Mouse (Mus musculus) forebrain, embryonic 10.5 days (tissue): ENCODE measurements around the gene Cacnb1. TPM values are rescaled to one million over a fixed set of nuclear protein-coding genes. Genes with fewer than 3 reads are reported as not detected.

Source experiments
- DNase-seq: peaks from one replicate; pipeline ENCODE4 v3.0.0-alpha.2; 2017; ENCODE audit warnings: low spot score; ENCODE audit errors: extremely low spot score
- H3K27ac ChIP-seq: fragments of 300-500 bp; sonication (generic); 2 replicates; pipeline ENCODE4 v1.5.1; 2016; ENCODE audit warnings: mild to moderate bottlenecking
- H3K27me3 ChIP-seq: fragments of 300-500 bp; sonication (generic); 2 replicates; pipeline ENCODE4 v1.6.1; 2016; ENCODE audit warnings: mild to moderate bottlenecking; ENCODE audit not compliant: poor library complexity, severe bottlenecking
- H3K36me3 ChIP-seq: fragments of 300-500 bp; sonication (generic); replicated peaks from 2 replicates; pipeline ENCODE4 v1.6.1; 2016; ENCODE audit warnings: mild to moderate bottlenecking, moderate library complexity
- H3K4me1 ChIP-seq: fragments of 300-500 bp; sonication (generic); 2 replicates; pipeline ENCODE4 v1.6.1; 2016
- H3K4me3 ChIP-seq: fragments of 300-500 bp; sonication (generic); 2 replicates; pipeline ENCODE4 v1.5.1; 2016; ENCODE audit warnings: mild to moderate bottlenecking, moderate library complexity
- H3K9me3 ChIP-seq: fragments of 300-500 bp; sonication (generic); 2 replicates; pipeline ENCODE4 v1.6.1; 2016; ENCODE audit warnings: mild to moderate bottlenecking, moderate library complexity
- WGBS: fragments of 180-500 bp; shearing (Covaris S2); methylation state at CpG from one replicate; pipeline ENCODE4 v1.1.7; 2016; 5-methylcytosine and 5-hydroxymethylcytosine counted together
- polyA plus RNA-seq: library from polyadenylated mRNA; unstranded; fragments of >200 nt; fragmentation: Nextera tagmentation; extraction: Ambion mirVana; gene quantifications from 2 replicates; pipeline ENCODE4 v1.2.1, GENCODE M21; 2016

The Cacnb1 gene
- polyA plus RNA-seq, 1 experiment from 2014 or later, result 5.3 TPM

DNA sequence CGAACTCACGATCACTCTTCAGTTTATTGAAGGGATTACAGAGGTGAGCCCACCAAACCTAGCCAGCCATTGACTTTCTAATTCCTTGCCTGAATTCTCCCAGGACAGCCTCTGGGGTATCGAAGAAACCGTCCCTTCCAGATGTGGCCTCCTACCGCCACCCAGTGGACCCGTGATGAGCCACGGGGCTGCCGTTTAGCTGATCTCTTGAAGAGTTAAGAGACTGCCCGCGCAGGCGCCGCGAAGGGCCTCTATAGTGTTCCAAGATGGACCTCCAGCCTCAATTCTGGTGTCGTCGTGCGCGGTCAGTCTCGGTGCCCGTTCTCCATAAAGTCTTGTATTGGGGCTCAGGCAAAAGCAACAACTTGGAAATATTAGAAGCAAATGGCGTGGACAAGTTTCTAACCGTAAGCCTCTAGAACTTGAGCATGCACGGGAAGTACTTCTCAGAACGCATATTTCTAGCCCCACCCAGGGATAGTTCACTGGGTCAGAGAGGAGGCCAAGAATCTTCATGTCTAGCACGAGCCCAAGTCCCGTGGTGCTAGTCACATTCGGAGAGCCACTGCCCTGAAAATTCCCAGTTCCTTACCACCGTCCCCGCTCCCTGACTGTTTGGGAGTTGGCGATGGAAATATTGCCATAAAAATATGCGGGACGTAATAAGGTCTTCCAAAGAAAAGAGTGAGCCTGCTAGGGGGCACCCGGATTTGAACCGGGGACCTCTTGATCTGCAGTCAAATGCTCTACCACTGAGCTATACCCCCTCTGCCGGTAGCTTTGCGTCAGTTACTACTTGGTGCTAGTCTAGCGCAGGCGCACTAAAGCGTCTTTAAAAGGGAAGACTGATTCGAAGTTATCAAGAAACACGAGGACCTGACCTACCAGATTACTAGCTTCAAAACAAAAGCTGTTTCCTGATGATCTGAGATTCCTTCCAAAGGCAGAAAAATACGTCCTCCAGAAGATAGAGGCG, 35.0 kb downstream of the Cacnb1 start:
- H3K4me3 ChIP-seq, result peak overlapping the region; percentile 87
- peak; percentile 94 for DNase-seq
- H3K36me3 ChIP-seq, result no peaks in the 10 kb centered on the region
- H3K9me3 ChIP-seq, result no peaks in the 10 kb centered on the region
- under 1% methylated on average over 42 of the region's 42 CpGs for WGBS
- H3K27ac ChIP-seq, result peak overlapping the region; percentile 89
- peaks cover 34% of the 10 kb centered on the region for H3K4me1 ChIP-seq
- H3K27me3 ChIP-seq, result peaks cover 70% of the 10 kb centered on the region

DNA sequence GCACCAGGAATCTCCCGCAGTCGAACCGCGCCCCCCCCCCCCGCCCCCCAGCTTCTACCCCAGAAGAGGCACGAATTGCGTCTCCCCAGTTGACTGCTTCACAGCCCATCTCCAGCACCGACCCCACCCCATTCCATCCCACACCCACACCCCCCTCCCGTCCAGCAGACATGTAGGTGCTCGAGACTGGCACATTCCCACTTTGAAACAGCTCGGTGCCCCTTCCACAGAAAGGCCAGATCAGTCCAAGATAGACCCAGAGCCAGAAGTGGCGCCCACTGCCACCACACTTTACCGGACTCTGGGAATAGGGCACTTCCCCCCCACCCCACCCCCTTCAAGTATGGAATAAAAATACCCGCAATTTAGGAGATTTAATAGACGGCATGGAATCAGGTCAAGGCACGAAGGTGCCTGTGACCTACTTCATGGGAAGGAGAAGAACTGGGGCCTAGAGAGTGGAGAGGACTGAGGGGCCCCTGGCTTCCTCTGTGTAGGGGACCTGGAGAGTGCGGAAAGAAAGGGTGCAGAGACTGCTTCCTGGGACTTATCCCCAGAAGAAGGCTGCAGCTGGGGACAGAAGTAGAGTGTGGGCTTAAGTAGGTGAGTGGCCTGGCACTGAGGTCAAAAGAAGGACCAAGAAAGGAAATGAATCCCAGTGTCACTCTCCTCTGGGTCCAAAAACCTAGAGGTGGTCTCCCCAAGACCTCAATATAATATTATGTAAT, 35.9 kb downstream of the Cacnb1 start:
- WGBS, result 30% methylated on average over 13 of the region's 17 CpGs
- no peaks in the 10 kb centered on the region for H3K9me3 ChIP-seq
- H3K27ac ChIP-seq, result no peak overlapping the region

DNA sequence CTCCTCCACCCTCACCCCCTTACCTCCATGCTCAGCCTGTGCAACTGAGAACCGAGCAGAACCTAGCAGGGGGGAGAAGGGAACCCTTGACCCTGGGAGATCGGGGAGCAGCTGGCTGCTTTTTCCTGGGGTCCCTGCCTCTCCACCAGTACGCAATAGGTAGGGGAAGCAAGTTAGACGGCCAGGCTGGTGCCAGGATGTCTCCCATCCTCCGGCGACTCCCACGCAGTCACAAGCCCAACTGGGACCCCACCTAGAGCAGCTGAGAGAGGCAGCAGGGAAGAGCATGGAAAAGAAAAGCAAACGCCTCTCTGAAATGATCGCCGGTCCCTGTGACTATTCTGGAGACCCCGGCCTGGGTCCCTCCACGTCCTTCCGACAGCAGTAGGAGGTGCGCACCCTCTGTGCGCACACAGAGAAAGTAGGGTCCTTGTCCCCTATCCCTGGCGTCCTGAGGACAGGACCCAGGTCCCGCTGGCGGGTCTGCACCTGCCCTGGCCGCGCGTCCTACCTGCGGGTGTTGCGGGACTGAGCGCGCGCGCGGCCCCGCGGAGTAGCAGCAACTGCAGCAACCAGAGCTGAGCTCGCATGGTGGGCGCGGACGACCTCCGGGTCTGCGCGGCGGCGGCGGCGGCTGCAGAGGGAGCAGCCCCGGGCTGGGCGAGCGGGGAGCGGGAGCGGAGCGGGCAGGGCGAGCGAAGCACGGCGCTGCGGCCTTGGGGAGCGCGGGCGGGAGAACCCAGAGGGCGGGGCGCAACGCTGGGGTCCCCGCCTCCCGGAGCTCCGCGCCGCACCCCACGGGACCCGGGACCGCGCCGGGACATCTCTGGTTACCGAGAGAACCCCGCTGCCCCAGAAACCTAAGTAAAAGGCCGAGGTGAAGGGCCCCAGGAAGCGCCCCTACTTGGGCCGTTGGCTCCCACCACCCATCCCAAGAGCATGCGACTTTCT, 36.8 kb downstream of the Cacnb1 start, which contains the start of gene Plxdc1:
Plxdc1 (minus strand) TSS at position 718 of the 951 bp plus-strand sequence.
- Histone ChIP-seq H3K36me3 (no peaks in the 10 kb centered on the region), H3K4me3 (peak within 1 kb of the TSS; percentile 87), H3K27me3 (peaks cover 71% of the 10 kb centered on the region), H3K4me1 (peaks cover 39% of the 10 kb centered on the region), H3K9me3 (no peaks in the 10 kb centered on the region), H3K27ac (peak within 1 kb of the TSS; percentile 54)
- 3% methylated on average over 72 of the region's 74 CpGs for WGBS
- DNase-seq, result peak; percentile 25

More for the DNA sequence above, 35.9 kb downstream of the Cacnb1 start:
- Histone ChIP-seq H3K27me3 (peaks cover 67% of the 10 kb centered on the region), H3K36me3 (no peaks in the 10 kb centered on the region), H3K4me1 (peaks cover 34% of the 10 kb centered on the region), H3K4me3 (peak overlapping the region; percentile 87)
- DNase-seq, result no peak

DNA sequence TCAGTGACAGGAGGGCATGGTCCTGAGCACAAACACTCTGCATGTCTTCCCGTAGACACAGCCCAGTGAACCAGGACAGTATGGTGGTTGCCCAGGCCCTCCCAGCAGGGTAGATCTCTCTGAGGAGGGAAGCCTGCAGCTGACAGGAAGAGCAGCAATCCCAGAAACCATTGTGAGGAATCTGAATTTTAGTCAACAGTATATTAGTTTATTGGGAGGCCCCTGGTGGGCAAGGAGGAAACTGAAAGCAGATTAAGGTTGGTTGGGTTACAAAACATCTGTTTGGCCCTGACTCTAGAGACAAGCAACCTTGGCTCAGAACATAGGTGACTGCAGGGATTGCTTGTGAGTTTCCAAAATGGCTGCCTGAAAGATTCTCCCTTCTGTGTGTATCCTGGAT, 38.9 kb downstream of the Cacnb1 start:
- Histone ChIP-seq H3K27ac (no peak overlapping the region), H3K27me3 (peaks cover 62% of the 10 kb centered on the region), H3K36me3 (no peaks in the 10 kb centered on the region), H3K9me3 (no peaks in the 10 kb centered on the region), H3K4me1 (peaks cover 34% of the 10 kb centered on the region), H3K4me3 (no peak overlapping the region)
- WGBS, result 86% methylated on average over 1 of the region's 1 CpGs
- DNase-seq, result no peak

DNA sequence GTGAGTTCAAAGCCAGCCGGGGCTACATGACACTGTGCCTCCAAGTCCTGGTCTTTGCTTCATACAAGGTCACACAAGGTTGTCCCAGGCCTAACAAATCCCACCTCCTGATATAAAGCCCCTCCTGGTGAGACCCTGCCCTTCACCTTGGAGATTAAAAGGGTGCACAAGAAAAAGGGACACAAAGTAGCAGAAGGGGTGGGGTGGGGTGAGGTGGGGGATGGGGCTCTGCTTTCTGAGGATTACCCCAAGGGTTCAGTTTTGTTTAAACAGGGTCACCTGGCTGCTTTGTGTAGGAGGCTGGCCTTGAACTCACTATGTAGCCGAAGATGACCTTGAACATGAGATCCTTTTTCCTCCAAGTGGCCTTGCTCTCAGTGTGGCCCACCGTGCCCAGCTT, 39.3 kb downstream of the Cacnb1 start:
- Histone ChIP-seq H3K4me1 (peaks cover 34% of the 10 kb centered on the region), H3K36me3 (no peaks in the 10 kb centered on the region), H3K9me3 (no peaks in the 10 kb centered on the region), H3K27ac (no peak overlapping the region), H3K27me3 (peaks cover 62% of the 10 kb centered on the region), H3K4me3 (no peak overlapping the region)
- WGBS, result 86% methylated on average over 3 of the region's 3 CpGs
- DNase-seq, result no peak

DNA sequence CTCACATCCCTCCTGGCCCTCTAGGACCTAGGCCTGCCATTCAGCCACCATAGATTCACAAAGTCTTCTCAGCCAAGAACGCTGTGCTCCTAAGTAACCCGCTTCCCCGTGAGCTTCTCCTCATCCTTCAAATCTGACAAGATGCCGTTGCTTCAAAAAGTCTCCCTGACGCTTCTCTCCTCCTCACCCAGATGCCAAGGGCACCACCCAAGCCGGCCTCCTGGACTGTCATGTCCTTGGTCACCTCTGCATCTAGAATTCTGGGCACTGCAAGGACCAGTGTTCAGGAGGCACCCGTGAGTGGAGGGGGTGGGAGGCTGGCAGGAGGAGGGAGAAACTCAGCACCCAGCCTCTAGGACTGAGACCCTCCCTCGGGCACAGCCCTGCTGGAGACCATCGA, 40.1 kb downstream of the Cacnb1 start:
- peaks cover 62% of the 10 kb centered on the region for H3K27me3 ChIP-seq
- 92% methylated on average over 9 of the region's 9 CpGs for WGBS
- DNase-seq, result no peak

DNA sequence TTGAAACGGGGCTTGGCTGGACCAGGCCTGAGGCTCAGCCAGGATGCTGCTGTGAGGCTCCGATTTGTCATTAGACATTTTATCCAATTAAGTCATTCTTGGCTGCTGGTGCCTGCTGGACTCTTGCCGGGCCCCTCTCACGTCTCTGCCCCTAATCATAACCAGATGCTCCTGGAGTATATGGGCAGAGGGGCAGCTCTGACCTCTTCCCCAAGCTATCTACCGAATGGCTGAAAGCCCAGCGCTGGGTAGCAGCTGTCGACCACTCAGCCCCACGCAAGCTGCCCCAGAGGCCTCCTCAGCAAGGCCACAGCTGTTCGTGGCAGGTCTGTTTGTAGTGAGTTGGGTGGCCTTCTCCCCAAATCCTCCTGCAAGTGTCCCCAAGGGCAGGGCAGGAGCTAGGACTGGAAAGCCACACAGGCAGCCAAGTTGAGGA, 42.3 kb downstream of the Cacnb1 start:
- H3K27ac ChIP-seq, result peak overlapping the region; percentile 48
- no peak for DNase-seq
- WGBS, result 72% methylated on average over 9 of the region's 9 CpGs

More for the DNA sequence above, 40.1 kb downstream of the Cacnb1 start:
- no peaks in the 10 kb centered on the region for H3K9me3 ChIP-seq
- no peak overlapping the region for H3K4me3 ChIP-seq
- H3K36me3 ChIP-seq, result no peaks in the 10 kb centered on the region
- peaks cover 34% of the 10 kb centered on the region for H3K4me1 ChIP-seq
- H3K27ac ChIP-seq, result no peak overlapping the region

DNA sequence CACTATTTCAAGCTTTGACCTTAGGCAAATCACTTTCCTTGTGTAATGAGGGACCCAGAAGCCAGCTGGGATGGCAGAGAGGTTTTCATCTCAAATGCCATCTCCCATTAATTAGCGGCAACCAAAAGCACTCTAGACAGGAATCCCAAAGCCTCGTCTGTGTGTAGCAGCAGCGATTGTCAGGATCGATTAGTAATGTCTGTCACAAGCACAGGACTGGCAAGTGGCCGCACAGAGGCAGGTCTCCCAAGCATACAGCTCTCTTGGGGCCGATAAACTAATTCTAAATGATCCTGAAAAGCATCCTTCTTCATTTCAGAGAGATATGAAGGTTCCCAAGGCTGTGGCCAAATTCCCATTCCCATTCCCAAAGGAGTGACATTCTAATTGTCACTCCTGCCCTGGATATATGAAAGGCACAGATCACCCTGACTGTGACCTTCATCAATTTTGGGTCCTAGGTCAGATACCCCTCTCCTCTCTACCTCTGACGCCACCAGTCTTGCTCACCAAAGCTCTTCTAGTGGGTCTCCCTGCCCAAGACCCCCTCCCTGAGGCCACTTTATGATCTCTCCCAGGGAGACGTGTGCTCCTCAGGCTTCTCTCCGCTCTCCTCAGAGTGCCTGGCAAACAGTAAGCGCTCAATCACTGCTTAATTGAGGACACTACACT, 42.9 kb downstream of the Cacnb1 start:
- 73% methylated on average over 10 of the region's 10 CpGs for whole genome bisulfite sequencing
- no peaks in the 10 kb centered on the region for H3K9me3 ChIP-seq
- no peak for DNase-seq
- no peak overlapping the region for H3K4me3 ChIP-seq
- peaks cover 25% of the 10 kb centered on the region for H3K4me1 ChIP-seq
- H3K27me3 ChIP-seq, result peaks cover 37% of the 10 kb centered on the region
- no peaks in the 10 kb centered on the region for H3K36me3 ChIP-seq
- H3K27ac ChIP-seq, result 0 out of 2 replicates have a peak overlapping the region, but pooled peaks have one; percentile 48

More for the DNA sequence above, 42.3 kb downstream of the Cacnb1 start:
- Histone ChIP-seq H3K36me3 (no peaks in the 10 kb centered on the region), H3K4me1 (peaks cover 19% of the 10 kb centered on the region), H3K9me3 (no peaks in the 10 kb centered on the region), H3K4me3 (no peak overlapping the region), H3K27me3 (peaks cover 43% of the 10 kb centered on the region)

DNA sequence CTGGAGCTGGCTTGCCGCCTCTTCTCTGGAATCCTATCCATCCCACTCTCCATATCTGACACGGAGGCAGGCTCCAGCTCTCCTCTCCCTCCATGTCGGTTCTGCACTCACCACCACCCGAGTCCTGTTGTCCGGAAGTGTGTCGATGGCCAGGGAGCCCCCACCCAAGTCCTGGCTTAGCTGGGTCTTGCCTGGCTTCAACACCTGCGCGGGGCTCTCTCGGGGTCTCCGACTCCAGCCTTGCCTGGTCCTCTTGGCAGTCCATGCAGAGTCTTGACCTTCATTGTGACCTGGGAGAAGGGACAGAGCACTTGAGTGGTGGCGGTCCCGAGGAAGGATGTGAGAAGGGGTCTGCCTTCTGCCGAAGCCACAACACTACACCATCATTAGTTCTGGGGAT, 44.4 kb downstream of the Cacnb1 start:
- no peaks in the 10 kb centered on the region for H3K36me3 ChIP-seq
- H3K4me3 ChIP-seq, result no peak overlapping the region
- H3K27ac ChIP-seq, result no peak overlapping the region
- H3K4me1 ChIP-seq, result peaks cover 28% of the 10 kb centered on the region
- H3K9me3 ChIP-seq, result no peaks in the 10 kb centered on the region
- H3K27me3 ChIP-seq, result peaks cover 22% of the 10 kb centered on the region
- no peak for DNase-seq
- WGBS, result 90% methylated on average over 13 of the region's 13 CpGs

DNA sequence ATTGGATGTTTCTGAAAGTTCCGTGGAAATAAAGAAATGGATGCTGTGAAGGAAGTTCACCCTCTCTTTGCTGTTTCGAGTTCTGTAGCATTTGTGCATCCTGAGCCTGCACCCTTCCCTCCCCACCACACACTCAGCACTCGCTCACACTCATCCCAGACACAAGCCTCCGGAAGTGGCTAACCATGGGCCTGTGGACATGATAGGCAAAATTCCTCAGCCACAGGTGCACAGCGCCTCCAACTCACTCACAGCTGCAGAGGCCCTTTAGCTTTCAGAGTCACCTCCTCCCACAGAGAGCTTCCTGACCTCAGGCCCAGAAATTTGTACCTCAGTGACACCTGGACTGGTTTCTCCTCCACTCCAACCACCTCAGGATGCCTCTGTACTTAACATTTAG, 45.0 kb downstream of the Cacnb1 start:
- no peak overlapping the region for H3K27ac ChIP-seq
- WGBS, result 83% methylated on average over 5 of the region's 5 CpGs
- peaks cover 28% of the 10 kb centered on the region for H3K4me1 ChIP-seq
- H3K9me3 ChIP-seq, result no peaks in the 10 kb centered on the region
- H3K4me3 ChIP-seq, result no peak overlapping the region
- H3K36me3 ChIP-seq, result no peaks in the 10 kb centered on the region
- H3K27me3 ChIP-seq, result peaks cover 16% of the 10 kb centered on the region; the same call in 1 of the 2 replicates
- no peak for DNase-seq

DNA sequence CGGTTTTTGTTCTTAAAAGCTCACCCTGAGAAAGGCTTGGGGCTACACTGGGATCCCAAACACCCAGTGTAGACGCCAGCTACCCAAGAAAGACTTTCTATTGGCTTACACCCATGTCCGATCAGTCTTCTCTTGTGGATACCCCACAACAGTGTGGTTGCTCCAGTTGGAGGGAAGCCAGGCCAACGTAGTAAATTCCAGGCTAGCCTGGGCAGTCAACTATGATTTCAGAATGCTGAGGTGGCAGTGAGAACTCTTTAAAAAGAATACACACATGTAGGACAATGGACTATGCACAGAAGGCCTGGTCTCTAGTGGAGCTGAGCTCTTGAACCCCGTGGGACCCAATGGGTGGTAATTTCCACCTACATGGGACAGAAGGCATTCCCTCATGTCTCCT, 48.1 kb downstream of the Cacnb1 start:
- Histone ChIP-seq H3K27ac (peak overlapping the region; percentile 36; the same call in 1 of the 2 replicates), H3K4me1 (peaks cover 12% of the 10 kb centered on the region), H3K36me3 (no peaks in the 10 kb centered on the region), H3K9me3 (no peaks in the 10 kb centered on the region), H3K27me3 (no peaks in the 10 kb centered on the region), H3K4me3 (no peak overlapping the region)
- 87% methylated on average over 5 of the region's 5 CpGs for WGBS
- no peak for DNase-seq
